Mouse (Mus musculus): ENCODE results near the gene Prkar1a.

- TF ChIP-seq CTCF (IDR thresholded peaks at IDR 0.05; ENCODE audit: borderline replicate concordance, insufficient read depth, low read depth, low read length), result no peak
- no peak for TF ChIP-seq POLR2A (IDR thresholded peaks at IDR 0.05; ENCODE audit: borderline replicate concordance, insufficient read depth, low read length)
Measured at GRCm38 (mm10) chr11:109699784-109700183, 50.6 kb downstream of the Prkar1a start.

All from cerebellum, adult 2 months (tissue).